Mouse (Mus musculus): ENCODE results near the gene Ccdc97.

Ccdc97 gene

DNA sequence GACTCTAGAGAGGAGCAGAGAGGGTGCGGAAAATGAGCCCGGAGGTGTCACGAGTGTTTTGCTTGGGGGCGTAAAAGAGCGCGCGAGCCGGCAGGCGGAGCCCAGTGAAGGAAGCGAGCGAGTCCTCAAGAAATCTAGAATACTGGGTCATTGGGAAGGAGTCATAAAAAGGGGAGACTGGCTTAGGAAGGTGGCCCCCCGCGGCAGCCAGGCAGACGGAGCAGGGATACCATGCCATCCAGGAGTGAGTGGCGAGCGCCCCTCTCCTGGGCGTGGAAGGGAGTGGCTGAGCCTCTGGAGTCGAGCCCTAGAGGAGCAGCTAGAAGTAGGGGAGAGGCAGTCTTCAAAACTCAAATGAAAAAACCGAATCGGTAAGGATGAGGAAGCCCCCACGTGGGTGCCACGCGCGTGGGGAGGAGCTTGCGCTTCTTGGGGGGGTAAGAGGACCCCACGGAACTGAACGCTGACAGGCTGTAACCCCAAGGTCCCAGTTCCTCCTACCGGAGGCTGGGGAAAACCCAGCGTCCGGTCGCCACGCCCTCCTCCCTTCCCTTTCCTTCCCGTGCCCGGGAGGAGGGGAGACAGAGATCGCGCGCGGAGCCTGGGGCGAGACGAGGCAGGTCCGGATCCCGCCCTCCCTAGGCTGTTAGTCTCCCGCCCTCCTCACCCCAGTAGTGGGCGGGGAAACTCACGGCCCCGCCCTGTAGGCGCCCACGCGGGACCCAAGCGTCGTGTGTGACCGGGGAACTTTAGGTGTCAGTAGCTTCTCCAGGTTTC lies 29.9 kb downstream of the Ccdc97 start:
- peak; percentile 92 for DNase-seq (ENCODE audit: low read depth)

- peak; percentile 61 for DNase-seq (ENCODE audit: low read depth)
Measured at GRCm38 (mm10) chr7:25687811-25688401, 31.0 kb downstream of the Ccdc97 start.

DNA sequence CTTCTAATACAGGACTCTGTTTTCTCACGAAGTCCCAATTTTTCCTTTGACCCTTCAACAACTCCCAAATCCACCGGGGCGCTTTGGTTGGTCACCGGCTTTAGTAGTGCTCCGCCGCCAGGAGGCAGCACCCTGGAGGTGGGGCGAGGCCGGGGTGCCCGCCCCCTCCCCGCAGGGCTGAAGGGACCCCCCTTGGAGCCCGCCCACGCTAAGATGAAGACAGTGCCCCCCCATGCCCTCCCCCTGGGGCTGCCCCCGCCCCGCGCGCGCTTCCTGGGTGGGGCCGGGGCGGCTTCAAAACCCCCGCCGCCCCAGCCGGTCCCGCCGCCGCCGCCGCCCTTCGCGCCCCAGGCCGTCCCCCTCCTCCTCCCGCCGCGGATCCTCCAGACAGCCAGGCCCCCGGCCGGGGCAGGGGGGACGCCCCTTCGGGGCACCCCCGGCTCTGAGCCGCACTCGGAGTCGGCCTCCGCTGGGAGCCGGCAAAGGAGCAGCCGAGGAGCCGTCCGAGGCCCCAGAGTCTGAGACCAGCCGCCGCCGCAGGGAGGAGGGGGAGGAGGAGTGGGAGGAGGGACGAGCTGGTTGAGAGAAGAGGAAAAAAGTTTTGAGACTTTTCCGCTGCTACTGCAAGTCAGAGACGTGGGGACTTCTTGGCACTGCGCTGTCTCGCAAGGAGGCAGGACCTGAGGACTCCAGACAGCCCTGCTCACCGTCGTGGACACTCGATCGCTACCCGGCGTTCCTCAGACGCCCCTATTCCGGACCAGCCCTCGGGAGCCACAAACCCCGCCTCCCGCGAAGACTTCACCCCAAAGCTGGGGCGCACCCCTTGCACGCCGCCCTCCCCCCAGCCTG lies 32.0 kb downstream of the Ccdc97 start, which contains the start of gene Tgfb1:
Gene Tgfb1 (plus strand): TSS at position 323 of the 852 bp plus-strand sequence.
- peak; percentile 92 for DNase-seq (ENCODE audit: low read depth)

GRCm38 (mm10) chr7:25685926-25686470 lies 32.9 kb downstream of the Ccdc97 start:
- no peak for DNase-seq (ENCODE audit: low read depth)

- DNase-seq (ENCODE audit: low read depth), result no peak
Measured at GRCm38 (mm10) chr7:25684659-25685058, 34.2 kb downstream of the Ccdc97 start.

GRCm38 (mm10) chr7:25683474-25684180 lies 35.3 kb downstream of the Ccdc97 start:
- peak; percentile 73 for DNase-seq (ENCODE audit: low read depth)

- DNase-seq (ENCODE audit: low read depth), result peak; percentile 74
Measured at GRCm38 (mm10) chr7:25681341-25682231, 37.3 kb downstream of the Ccdc97 start.

- DNase-seq (ENCODE audit: low read depth), result peak; percentile 98
Measured at GRCm38 (mm10) chr7:25680514-25681258, 38.2 kb downstream of the Ccdc97 start, which contains the start of gene B9d2. TSS of gene B9d2 (plus strand) at chr7:25680780.

- DNase-seq (ENCODE audit: low read depth), result no peak
Measured at GRCm38 (mm10) chr7:25679971-25680370, 38.9 kb downstream of the Ccdc97 start.

DNA sequence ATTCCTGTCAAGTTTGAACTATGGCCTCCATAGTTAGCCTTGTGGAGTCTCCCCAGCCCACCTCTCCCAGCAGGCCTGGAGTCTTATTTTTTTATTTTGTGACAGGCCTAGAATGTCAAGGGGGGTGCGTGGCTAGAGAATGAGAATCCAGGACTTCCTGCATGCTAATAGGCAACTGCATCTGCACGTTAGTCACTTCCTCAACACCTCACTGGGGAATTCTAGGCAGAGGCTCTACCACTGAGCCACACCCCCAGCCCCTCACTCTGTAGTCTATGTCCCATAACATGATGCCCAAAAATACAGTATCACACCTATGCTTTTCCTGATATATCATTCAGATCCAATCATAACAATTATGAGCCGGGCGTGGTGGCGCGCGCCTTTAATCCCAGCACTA lies 41.9 kb downstream of the Ccdc97 start:
- DNase-seq (ENCODE audit: low read depth), result no peak

DNA sequence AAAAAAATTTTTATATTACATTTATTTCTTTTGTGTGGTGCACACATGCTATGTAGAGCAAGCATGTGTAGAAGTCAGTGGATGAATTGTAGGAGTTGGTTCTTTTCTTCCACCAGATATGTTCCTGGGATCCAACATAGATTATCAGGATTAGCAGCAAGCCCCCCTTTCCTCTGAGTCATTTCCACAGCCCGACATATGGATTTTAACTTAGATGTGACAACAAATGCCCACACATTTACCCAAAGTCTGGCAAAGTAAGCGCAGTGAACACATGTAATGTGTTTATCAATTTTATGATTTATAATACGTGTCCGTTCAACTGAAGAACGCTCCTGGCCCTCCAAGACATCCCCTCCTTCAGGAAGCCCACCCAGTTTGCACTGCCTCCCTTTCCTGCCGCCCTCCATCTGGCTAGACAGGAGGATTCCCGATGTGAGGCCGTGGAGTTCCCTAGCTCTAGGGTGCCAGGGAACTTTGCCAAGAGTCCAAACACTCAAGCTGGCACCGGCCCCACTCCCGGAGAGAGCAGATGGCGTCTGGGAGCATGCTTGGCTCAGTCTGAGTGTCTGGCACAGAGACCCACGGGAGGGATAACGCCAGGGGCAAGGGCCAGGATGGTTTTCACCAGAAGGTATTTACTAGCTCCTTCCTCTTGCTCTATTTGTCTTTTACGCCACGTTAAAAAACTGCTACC lies 42.7 kb downstream of the Ccdc97 start:
- DNase-seq (ENCODE audit: low read depth), result no peak

DNA sequence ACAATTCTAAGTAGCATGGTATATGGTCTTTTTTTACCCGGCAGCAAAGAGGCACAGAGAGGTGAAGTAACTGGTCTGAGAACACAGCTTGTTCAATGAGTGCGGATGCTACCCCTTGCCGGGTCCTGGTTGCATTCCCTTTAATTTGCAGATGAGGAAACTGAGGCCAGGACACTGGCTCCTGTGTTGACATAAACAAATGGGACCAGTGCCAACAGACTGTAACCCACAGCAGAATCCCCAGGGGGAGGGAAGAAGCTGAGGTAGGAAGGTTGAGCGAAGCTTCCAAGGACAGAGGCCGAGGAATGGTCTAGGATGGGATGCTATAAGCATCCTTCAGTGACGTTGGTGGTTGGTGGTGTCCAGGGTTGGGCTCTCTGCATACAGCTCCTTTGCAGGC lies 43.5 kb downstream of the Ccdc97 start:
- no peak for DNase-seq (ENCODE audit: low read depth)

DNA sequence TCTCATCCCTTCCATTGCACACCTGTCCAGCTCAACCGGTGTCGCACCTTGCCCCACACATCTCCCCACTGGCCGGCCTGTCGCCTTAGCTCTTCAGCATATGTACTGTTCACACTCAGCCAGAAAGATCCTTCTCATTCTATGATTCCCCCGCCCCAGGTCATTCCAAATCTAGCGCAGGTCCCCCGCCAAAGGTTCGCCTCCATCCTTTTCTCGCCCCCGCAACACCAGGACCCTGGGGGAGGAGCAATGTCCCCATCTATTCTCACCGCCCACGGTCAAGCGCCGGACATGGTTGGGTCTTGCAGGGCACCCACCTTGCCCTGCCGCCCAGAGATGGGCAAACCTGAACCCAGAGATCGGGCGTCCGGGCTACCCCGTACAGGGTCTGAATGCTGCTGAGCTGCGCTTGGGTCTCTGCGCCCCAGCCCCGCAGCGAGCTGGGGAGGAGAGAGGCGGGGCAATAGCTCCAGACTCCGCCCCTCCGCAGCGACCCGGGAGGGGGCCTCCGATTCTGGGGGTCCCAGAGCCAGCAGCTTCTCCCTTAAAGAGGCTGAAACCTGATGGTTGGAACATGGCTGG lies 44.1 kb downstream of the Ccdc97 start, which contains the start of gene Tmem91:
Gene Tmem91 (minus strand): TSS at position 448 of the 582 bp plus-strand sequence.
- DNase-seq (ENCODE audit: low read depth), result peak; percentile 13

GRCm38 (mm10) chr7:25674297-25674696 lies 44.6 kb downstream of the Ccdc97 start:
- DNase-seq (ENCODE audit: low read depth), result peak; percentile 41

DNA sequence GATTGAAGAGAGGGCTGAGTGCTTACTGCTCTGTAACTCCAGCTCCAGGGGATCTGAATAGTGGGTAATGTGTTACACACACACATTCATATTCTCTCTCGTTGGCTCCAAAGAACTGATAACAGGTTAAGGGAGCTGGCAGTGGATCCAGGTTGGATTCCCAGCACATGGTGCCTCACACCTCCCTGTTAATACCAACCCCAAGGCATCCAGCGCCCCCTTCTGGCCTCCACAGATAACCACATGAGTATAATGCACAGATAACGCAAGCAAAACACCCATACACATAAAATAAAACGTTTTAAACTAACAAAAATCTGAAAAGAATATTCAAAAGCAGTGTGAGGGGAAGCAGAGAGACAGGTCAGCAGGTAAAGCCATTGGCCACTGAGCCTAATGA lies 46.4 kb downstream of the Ccdc97 start:
- DNase-seq (ENCODE audit: low read depth), result no peak

GRCm38 (mm10) chr7:25671686-25672085 lies 47.2 kb downstream of the Ccdc97 start:
- DNase-seq (ENCODE audit: low read depth), result no peak

- no peak for DNase-seq (ENCODE audit: low read depth)
Measured at GRCm38 (mm10) chr7:25670096-25670495, 48.8 kb downstream of the Ccdc97 start.

DNA sequence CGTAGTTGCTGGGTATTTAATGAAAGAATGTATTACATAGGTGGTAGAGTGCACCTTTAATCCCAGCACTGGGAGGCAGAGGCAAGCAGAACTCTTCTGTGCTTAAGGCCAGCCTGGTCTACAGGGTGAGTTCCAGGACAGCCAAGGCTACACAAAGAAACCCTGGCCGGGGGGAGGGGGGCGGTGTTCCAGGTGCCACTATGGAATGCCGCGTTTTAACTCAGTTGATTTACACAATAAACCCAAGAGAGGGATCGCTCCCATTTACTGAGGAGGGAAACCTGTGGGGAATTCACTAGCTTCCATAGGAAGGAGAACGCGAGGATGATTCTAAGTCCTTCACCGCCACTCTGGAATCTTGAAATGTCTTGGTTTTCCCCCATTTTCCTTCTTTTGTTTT lies 49.3 kb downstream of the Ccdc97 start:
- DNase-seq (ENCODE audit: low read depth), result no peak

DNA sequence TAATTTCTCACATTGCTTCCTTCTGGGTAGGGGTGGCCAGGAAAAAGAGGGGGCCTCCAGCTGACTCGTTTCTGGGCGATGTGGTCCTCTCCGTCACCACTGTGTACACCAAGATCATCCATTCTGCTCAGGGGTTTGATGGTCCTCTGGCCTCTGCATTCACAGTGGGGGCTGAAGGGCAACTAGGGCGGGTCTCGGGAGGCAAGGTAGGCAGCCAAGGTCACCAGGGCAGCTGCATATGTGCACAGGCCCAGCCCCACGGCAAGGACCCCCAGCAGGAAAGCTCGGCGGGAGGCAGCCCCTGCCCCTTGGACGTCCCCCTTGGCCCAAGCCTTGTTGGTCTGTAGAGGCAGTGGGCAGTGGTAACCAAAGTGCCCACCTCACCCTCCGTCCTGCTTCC lies 49.7 kb downstream of the Ccdc97 start:
- DNase-seq (ENCODE audit: low read depth), result no peak

Data from naive thymus-derived CD4-positive, alpha-beta T cell, adult 2 months (primary cell).